Mouse (Mus musculus) testis, adult 2 months (tissue): Measurements from ENCODE around the gene Rsph3b. TPM values are rescaled to one million over a fixed set of nuclear protein-coding genes. Genes with fewer than 3 reads are reported as not detected.
A peak's percentile ranks its signal among the peaks of the same experiment; 100 is the strongest.

Experiments
- H3K27ac ChIP-seq: fragments of 200-500 bp; 2 replicates; pipeline ENCODE4 v1.5.1; 2012; ENCODE audit warnings: low read depth, low read length; ENCODE audit not compliant: control insufficient read depth, insufficient read depth
- H3K27me3 ChIP-seq: fragments of 200-500 bp; 2 replicates; pipeline ENCODE4 v1.6.1; 2012; ENCODE audit warnings: mild to moderate bottlenecking, low read length, moderate library complexity; ENCODE audit not compliant: control insufficient read depth, insufficient read depth
- H3K36me3 ChIP-seq: fragments of 200-500 bp; 2 replicates; pipeline ENCODE4 v1.6.1; 2012; ENCODE audit warnings: mild to moderate bottlenecking, low read length; ENCODE audit not compliant: control insufficient read depth, insufficient read depth
- H3K4me1 ChIP-seq: fragments of 200-500 bp; 2 replicates; pipeline ENCODE4 v1.6.1; 2012; ENCODE audit warnings: low read length; ENCODE audit not compliant: control insufficient read depth, insufficient read depth
- H3K4me3 ChIP-seq: fragments of 200-500 bp; 2 replicates; pipeline ENCODE4 v1.5.1; 2012; ENCODE audit warnings: low read depth, mild to moderate bottlenecking, low read length, moderate library complexity, mixed read lengths; ENCODE audit not compliant: control insufficient read depth
- CTCF ChIP-seq: fragments of 200-500 bp; IDR thresholded peaks from 2 replicates; pipeline ENCODE4 v1.5.1; 2012; ENCODE audit warnings: low read depth, mild to moderate bottlenecking, inconsistent platforms, low read length, moderate library complexity; ENCODE audit not compliant: control insufficient read depth, insufficient read depth, insufficient replicate concordance
- POLR2A ChIP-seq: fragments of 200-500 bp; IDR thresholded peaks from 2 replicates; pipeline ENCODE4 v1.6.1; 2012; ENCODE audit warnings: low read depth, mild to moderate bottlenecking, inconsistent platforms, low read length, moderate library complexity; ENCODE audit not compliant: control insufficient read depth
- polyA plus RNA-seq: library from polyadenylated mRNA; depleted of rRNA; stranded (reverse); fragments of >200 nt; gene quantifications from 2 replicates; pipeline ENCODE4 v1.2.3, GENCODE M21; 2012

Gene Rsph3b
- polyA plus RNA-seq, 1 experiment = 209 TPM

DNA sequence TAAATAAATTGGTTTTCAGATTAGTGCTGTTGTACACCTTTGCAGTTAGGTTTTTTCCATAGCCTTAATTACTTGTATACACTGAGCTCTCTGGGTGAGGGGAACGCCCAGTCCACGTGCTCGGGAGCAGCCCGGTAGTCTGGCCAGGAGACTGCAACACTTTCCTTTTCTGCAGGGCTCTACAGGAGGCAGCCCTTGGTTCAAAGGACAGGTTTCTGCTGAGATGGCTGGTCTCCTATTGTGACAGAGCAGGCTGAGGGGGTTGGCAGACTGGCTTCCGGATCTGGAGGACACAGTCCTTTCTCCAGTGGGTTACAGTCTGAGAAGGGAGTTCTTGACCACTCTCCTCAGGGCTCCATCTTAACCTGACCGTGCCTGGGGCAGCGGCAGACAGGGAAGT lies 80.7 kb downstream of the Rsph3b start:
- Histone ChIP-seq H3K4me3 (no peak overlapping the region), H3K36me3 (no peaks in the 10 kb centered on the region), H3K27ac (no peak overlapping the region), H3K4me1 (peaks cover 4% of the 10 kb centered on the region), H3K27me3 (no peaks in the 10 kb centered on the region)
- no peak for TF ChIP-seq POLR2A
- no peak for TF ChIP-seq CTCF

DNA sequence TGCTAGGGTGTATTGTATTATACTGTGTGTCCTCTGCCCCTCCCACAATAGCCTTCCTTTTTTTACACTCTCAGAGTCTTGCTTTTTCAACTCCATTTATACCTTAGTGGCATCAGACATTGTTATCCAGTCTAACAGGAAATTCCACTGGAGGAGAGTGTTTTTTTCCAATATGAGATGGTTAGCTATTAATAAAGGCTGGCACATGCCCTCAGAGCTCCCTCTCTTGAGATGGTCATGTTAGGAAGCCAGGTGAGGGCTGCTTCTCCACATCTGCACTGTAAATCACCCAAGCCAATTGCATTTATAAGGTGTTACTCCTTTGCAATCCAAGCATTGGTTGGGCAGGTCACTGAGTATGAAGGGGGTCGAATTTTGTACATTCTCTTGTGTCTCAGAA lies 81.9 kb downstream of the Rsph3b start:
- no peak overlapping the region for H3K4me3 ChIP-seq
- H3K36me3 ChIP-seq = no peaks in the 10 kb centered on the region
- peaks cover 10% of the 10 kb centered on the region for H3K4me1 ChIP-seq
- H3K27ac ChIP-seq = no peak overlapping the region
- no peaks in the 10 kb centered on the region for H3K27me3 ChIP-seq
- no peak for TF ChIP-seq POLR2A
- TF ChIP-seq CTCF = no peak

DNA sequence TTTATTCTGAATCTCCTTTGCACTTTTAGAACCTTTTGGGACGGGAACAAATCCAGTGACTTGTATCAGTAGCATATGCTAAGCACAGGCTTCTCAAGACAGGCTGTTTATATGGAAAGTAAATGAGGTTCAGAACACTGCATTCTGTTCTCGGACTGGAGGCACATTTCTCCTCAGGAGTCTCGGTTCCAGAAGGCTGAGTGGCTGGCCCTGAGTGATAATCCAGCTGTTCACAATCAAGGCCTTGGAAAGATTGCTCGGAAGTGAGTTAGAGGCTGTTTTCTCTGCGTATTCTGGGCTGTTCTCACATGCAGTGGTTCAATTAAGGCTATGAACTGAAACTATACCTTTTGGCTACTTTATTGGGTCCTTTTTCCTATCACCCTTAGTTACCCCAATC lies 82.9 kb downstream of the Rsph3b start:
- no peaks in the 10 kb centered on the region for H3K36me3 ChIP-seq
- H3K27me3 ChIP-seq = no peaks in the 10 kb centered on the region
- H3K4me1 ChIP-seq = peaks cover 15% of the 10 kb centered on the region
- no peak overlapping the region for H3K4me3 ChIP-seq
- TF ChIP-seq CTCF = no peak
- no peak for TF ChIP-seq POLR2A
- no peak overlapping the region for H3K27ac ChIP-seq

DNA sequence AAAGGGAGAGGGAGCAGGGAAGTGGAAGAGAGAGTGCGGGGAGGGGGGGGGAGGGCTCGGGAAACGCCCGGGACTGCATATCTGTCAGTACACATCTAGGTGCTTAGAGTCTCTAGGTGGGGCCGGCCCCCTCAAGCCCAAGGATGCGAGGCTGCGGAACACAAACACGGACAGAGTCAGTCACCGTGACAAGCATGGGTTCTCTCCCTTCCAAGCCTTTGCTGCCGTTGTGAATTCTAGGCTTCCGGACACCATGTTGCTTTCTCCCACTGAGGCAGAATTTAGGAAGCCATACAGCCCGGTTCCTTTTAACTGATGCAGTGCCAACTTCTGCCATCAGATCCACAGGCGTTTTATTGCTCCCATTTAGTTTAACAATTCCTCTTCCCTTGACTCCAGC lies 83.6 kb downstream of the Rsph3b start:
- Histone ChIP-seq H3K27me3 (no peaks in the 10 kb centered on the region), H3K4me1 (peaks cover 15% of the 10 kb centered on the region)
- TF ChIP-seq CTCF (no peak), POLR2A (no peak)

DNA sequence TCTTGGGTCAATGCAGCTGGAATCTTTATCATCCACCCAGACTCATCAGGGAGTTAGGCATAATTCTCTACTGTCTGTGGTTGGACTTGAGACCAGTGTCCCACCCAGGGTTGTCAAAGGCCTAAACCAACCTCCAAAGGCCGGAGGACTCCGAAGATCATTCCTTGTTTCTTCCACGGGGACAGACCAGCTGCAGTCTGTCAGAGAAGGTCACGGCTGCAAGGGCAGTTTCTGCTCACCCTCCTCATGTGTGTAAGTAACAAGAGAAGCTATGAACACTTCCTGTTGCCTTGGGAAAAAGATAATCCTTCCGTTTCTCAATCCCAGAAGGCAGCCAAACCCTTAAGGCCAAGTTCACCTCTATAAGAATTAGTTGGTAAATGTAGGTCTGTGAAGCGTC lies 85.0 kb downstream of the Rsph3b start:
- H3K4me1 ChIP-seq = peaks cover 15% of the 10 kb centered on the region
- H3K27me3 ChIP-seq = no peaks in the 10 kb centered on the region

More for the DNA sequence above, 83.6 kb downstream of the Rsph3b start:
- Histone ChIP-seq H3K4me3 (no peak overlapping the region), H3K27ac (no peak overlapping the region), H3K36me3 (no peaks in the 10 kb centered on the region)

DNA sequence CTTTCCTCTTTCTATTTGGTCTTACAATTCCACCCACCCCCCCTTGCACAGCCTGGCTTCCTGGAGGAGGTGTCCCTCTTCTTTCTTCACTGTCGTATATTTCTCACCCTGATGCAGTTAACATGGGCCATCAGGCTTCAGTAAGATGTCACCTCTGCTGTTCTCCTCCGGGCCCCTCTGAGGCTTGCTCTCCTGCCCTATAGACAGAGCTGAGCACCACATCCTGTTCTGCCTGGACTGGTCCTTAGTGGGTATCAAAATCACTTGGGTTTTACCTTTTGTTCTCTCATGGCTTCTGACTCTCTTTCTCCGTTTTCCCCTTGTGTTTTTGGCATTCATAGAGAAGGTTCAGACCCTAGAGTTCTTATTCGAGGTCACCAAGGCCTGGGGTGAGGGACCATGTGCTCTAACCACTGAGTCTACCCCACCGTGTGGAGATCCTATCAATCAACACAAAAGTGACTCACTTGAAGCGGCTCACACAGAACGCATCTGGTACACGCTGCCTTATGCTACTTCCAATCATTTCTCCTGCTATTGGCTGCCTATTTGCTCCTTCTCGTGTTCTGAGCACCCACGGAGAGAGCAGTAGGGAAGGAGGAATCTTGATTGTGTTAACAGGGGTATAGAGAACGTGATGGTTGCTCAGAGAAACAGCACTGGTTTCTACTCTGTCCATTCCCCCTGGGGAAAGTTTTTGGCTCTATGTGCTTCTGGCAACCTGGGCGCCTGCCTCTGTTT lies 86.3 kb downstream of the Rsph3b start:
- Histone ChIP-seq H3K36me3 (no peaks in the 10 kb centered on the region), H3K27me3 (no peaks in the 10 kb centered on the region), H3K4me3 (no peak overlapping the region), H3K27ac (no peak overlapping the region), H3K4me1 (peaks cover 13% of the 10 kb centered on the region)
- TF ChIP-seq POLR2A (no peak), CTCF (no peak)

More for the DNA sequence above, 85.0 kb downstream of the Rsph3b start:
- Histone ChIP-seq H3K36me3 (no peaks in the 10 kb centered on the region), H3K4me3 (no peak overlapping the region), H3K27ac (no peak overlapping the region)
- no peak for TF ChIP-seq POLR2A

DNA sequence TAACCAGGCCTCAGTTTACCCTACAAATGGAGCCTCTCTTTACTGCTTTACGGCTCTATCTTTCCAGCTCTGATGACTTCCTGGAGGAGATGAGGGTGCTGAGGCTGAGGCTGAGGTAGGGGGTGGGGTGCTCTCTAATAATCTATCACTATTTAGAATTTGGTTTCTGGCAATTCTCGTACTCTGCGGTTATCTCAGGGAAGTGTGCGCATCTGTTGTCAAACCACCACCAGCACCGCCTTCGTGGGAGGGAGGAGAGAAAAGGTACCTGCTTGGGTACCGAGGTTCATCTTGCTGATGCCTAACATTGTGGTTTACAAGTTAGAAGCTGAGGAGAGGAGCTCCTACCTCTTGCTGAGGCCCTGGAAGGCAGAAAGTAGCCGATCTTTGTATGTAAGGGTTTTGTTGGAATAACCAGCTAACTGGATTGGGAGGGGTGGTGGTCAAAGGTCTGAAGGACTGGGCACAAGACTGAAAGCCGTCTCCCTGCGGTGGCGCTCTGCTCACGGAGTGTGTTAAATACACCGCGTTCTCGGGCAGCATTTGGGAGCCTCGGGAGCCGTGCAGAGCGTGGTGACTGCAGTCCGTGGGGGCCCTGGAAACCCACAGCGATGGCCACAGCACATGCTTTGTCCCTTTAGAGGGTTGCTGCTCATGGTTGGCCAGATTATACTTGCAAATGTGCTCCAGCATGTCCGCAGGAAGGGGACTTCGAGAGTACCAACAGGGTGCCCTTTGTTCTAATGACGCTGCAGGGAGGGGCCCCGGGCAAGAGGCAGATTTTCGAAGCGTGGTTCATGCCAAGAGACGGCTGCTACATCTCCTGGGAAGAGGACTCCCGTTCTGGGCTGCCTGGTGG lies 87.1 kb downstream of the Rsph3b start:
- no peak overlapping the region for H3K27ac ChIP-seq
- H3K27me3 ChIP-seq = no peaks in the 10 kb centered on the region
- peak overlapping the region; percentile 61 for H3K4me3 ChIP-seq
- no peaks in the 10 kb centered on the region for H3K36me3 ChIP-seq
- no peak for TF ChIP-seq POLR2A
- no peak for TF ChIP-seq CTCF
- H3K4me1 ChIP-seq = peaks cover 13% of the 10 kb centered on the region
